Mouse (Mus musculus) megakaryocyte, embryonic 14.5 days (primary cell): ENCODE data around the gene Smtnl1.

Experiments used
- FLI1 ChIP-seq: IDR thresholded peaks from 2 replicates; pipeline ENCODE4 v1.6.1; 2012; ENCODE audit warnings: low read length, inconsistent platforms, mixed read lengths
- GATA1 ChIP-seq: IDR thresholded peaks from 3 replicates; pipeline ENCODE4 v1.6.1; 2012; ENCODE audit warnings: mixed read lengths, low read length, inconsistent platforms, borderline replicate concordance

DNA sequence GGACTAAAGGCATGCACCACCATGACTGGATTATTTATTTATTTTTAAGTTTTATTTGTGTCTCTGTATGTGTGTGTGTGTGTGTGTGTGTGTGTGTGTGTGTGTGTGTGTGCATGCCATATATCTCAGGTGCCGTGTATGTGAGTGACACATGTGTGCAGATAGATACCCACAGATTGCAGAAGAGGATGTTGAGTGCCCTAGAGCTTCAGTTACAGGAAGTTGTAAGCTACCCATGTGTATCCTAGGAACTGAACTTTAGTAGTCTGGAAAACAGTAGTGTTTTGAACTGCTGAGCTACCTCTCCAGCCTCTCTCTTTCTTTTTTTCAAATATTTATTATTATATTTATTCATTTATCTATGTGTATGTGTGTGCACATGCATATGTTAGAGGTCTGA is 39.1 kb downstream of the Smtnl1 start:
- TF ChIP-seq GATA1 (no peak), FLI1 (no peak)
